Comparison of ENCODE assay signal across 8 mouse cellular contexts in the genomic region with DNA sequence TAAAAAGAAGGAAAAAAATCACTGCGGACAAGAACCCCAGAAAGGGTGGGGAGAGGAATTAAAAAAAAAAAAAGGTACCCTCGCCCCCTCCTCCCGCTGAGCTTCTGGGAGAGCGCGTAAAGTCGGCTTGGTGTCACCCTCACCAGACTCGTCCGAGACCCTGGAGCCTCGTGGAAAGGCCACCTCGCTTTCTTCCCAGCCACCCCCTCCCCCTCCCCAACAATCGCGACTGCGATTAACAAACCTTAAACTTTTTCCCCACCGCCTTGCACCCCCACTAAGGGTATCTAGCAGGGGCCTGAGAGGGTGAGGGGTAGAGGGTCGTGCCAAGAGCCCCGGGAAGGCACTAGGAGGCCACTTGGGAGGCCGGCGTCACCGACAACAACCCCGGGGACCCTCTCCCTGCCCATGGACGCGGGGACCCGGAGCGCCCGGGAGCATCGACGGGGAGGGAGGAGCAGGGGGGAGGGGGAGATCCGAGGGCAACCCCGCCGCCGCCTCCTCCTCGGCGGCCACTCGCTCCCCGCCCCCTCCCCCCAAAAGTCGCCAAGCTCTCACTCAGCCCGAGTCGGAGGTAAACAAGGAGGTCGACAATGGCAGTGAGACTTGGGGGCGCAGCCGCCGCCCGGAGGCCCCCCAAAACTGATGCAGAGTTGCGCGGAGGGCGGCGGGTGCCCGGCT. TPM values are rescaled to one million over a fixed set of nuclear protein-coding genes. Genes with fewer than 3 reads are reported as not detected.
DNase-seq lines count a peak whose midpoint lies in the region; ATAC-seq and TF ChIP-seq lines count a peak whose summit lies in the region.

No protein-coding gene starts in this region.

- peak overlapping the region; percentile 92 for H3K4me2 ChIP-seq in lung, embryonic 16.5 days (ENCODE audit: low read depth, low read length)
- peak overlapping the region; percentile 71 for H3K4me2 ChIP-seq in hindbrain, embryonic 16.5 days (ENCODE audit: low read length)

- no peak for TF ChIP-seq CTCF in bone marrow, adult 2 months (IDR thresholded peaks at IDR 0.05; ENCODE audit: control insufficient read depth, insufficient read depth, low read length)
- no peak for TF ChIP-seq CTCF in thymus, adult 2 months (IDR thresholded peaks at IDR 0.05; ENCODE audit: borderline replicate concordance, control insufficient read depth, extremely low read depth, insufficient read depth, low read length, poor library complexity)

- TF ChIP-seq POLR2A in bone marrow, adult 2 months (IDR thresholded peaks at IDR 0.05; ENCODE audit: borderline replicate concordance, control insufficient read depth, low read depth, low read length), result no peak
- TF ChIP-seq POLR2A in thymus, adult 2 months (IDR thresholded peaks at IDR 0.05; ENCODE audit: control insufficient read depth, extremely low read depth, insufficient read depth, low read length, poor library complexity), result 0 out of 2 replicates have a peak, but pooled peaks have one; percentile 25

- ATAC-seq in lung, embryonic 16.5 days (ENCODE audit: low read depth), result peak; percentile 19
- ATAC-seq in hindbrain, embryonic 16.5 days, result peak; percentile 72

- peak overlapping the region; percentile 30 for H3K27ac ChIP-seq in lung, embryonic 16.5 days (ENCODE audit: low read length)
- H3K27ac ChIP-seq in bone marrow, adult 2 months (ENCODE audit: control insufficient read depth, insufficient read depth, low read depth, low read length, poor library complexity), result peak overlapping the region; percentile 88
- peak overlapping the region; percentile 98 for H3K27ac ChIP-seq in forebrain, embryonic 10.5 days
- peak overlapping the region; percentile 93 for H3K27ac ChIP-seq in hindbrain, embryonic 16.5 days (ENCODE audit: low read depth, low read length)
- peak overlapping the region; percentile 99 for H3K27ac ChIP-seq in midbrain, embryonic 10.5 days (replicated peaks)
- H3K27ac ChIP-seq in thymus, adult 2 months (ENCODE audit: control insufficient read depth, insufficient read depth, low read length), result peak overlapping the region; percentile 94

- H3K9me3 ChIP-seq in lung, embryonic 16.5 days (ENCODE audit: control insufficient read depth, low read length), result no peaks in the 10 kb centered on the region
- no peaks in the 10 kb centered on the region for H3K9me3 ChIP-seq in forebrain, embryonic 10.5 days
- H3K9me3 ChIP-seq in hindbrain, embryonic 16.5 days (ENCODE audit: control insufficient read depth, low read length), result no peaks in the 10 kb centered on the region
- H3K9me3 ChIP-seq in midbrain, embryonic 10.5 days (replicated peaks), result no peaks in the 10 kb centered on the region

- peak overlapping the region; percentile 80 for H3K9ac ChIP-seq in lung, embryonic 16.5 days (ENCODE audit: low read length)
- H3K9ac ChIP-seq in hindbrain, embryonic 16.5 days (ENCODE audit: low read depth, low read length), result peak overlapping the region; percentile 91

- no peaks in the 10 kb centered on the region; the same call in 1 of the 2 replicates for H3K27me3 ChIP-seq in lung, embryonic 16.5 days (ENCODE audit: control insufficient read depth, insufficient read depth, low read depth, low read length)
- peaks cover 4% of the 10 kb centered on the region; the same call in 1 of the 2 replicates for H3K27me3 ChIP-seq in forebrain, embryonic 10.5 days (ENCODE audit: poor library complexity, severe bottlenecking)
- H3K27me3 ChIP-seq in hindbrain, embryonic 16.5 days (replicated peaks; ENCODE audit: control insufficient read depth, insufficient read depth, low read length), result no peaks in the 10 kb centered on the region
- no peaks in the 10 kb centered on the region for H3K27me3 ChIP-seq in midbrain, embryonic 10.5 days (ENCODE audit: low read depth, poor library complexity, severe bottlenecking)
- H3K27me3 ChIP-seq in thymus, adult 2 months (ENCODE audit: control insufficient read depth, insufficient read depth, low read length), result no peaks in the 10 kb centered on the region

- H3K4me1 ChIP-seq in lung, embryonic 16.5 days (replicated peaks; ENCODE audit: control insufficient read depth, insufficient read depth, low read length), result 0 out of 2 replicates have a peak, but pooled peaks cover 4% of the 10 kb centered on the region
- H3K4me1 ChIP-seq in bone marrow, adult 2 months (ENCODE audit: control insufficient read depth, insufficient read depth, low read length), result no peaks in the 10 kb centered on the region
- H3K4me1 ChIP-seq in forebrain, embryonic 10.5 days, result peaks cover 22% of the 10 kb centered on the region
- peaks cover 5% of the 10 kb centered on the region for H3K4me1 ChIP-seq in hindbrain, embryonic 16.5 days (ENCODE audit: control insufficient read depth, insufficient read depth, low read depth, low read length)
- peaks cover 21% of the 10 kb centered on the region for H3K4me1 ChIP-seq in midbrain, embryonic 10.5 days
- H3K4me1 ChIP-seq in thymus, adult 2 months (replicated peaks; ENCODE audit: control insufficient read depth, insufficient read depth, low read length), result peaks cover 9% of the 10 kb centered on the region

- WGBS in lung, embryonic 16.5 days, result 0% methylated on average over 33 of the region's 48 CpGs
- WGBS in bone marrow, adult 2 months, result under 1% methylated on average over 48 of the region's 48 CpGs
- WGBS in forebrain, embryonic 10.5 days, result under 1% methylated on average over 35 of the region's 48 CpGs
- WGBS in hindbrain, embryonic 16.5 days, result under 1% methylated on average over 29 of the region's 48 CpGs
- under 1% methylated on average over 48 of the region's 48 CpGs for WGBS in midbrain, embryonic 10.5 days
- under 1% methylated on average over 48 of the region's 48 CpGs for WGBS in thymus, adult 2 months

- peak overlapping the region; percentile 86 for H3K4me3 ChIP-seq in lung, embryonic 16.5 days (ENCODE audit: low read length)
- peak overlapping the region; percentile 67 for H3K4me3 ChIP-seq in bone marrow, adult 2 months (replicated peaks; ENCODE audit: control insufficient read depth, low read depth, low read length)
- peak overlapping the region; percentile 90 for H3K4me3 ChIP-seq in forebrain, embryonic 10.5 days
- peak overlapping the region; percentile 94 for H3K4me3 ChIP-seq in hindbrain, embryonic 16.5 days (ENCODE audit: low read length)
- peak overlapping the region; percentile 90 for H3K4me3 ChIP-seq in midbrain, embryonic 10.5 days
- H3K4me3 ChIP-seq in thymus, adult 2 months (ENCODE audit: control insufficient read depth, insufficient read depth, low read length), result peak overlapping the region; percentile 82

- H3K36me3 ChIP-seq in lung, embryonic 16.5 days (ENCODE audit: control insufficient read depth, insufficient read depth, low read length), result no peaks in the 10 kb centered on the region
- peaks cover 11% of the 10 kb centered on the region for H3K36me3 ChIP-seq in forebrain, embryonic 10.5 days (replicated peaks)
- H3K36me3 ChIP-seq in hindbrain, embryonic 16.5 days (ENCODE audit: control insufficient read depth, insufficient read depth, low read length), result no peaks in the 10 kb centered on the region
- H3K36me3 ChIP-seq in midbrain, embryonic 10.5 days, result peaks cover 14% of the 10 kb centered on the region
- peaks cover 67% of the 10 kb centered on the region for H3K36me3 ChIP-seq in thymus, adult 2 months (ENCODE audit: control insufficient read depth, insufficient read depth, low read length)

- no peak for DNase-seq in lung, postnatal 36 days
- DNase-seq in forebrain, embryonic 10.5 days (ENCODE audit: extremely low spot score, low spot score), result peak; percentile 70
- peak; percentile 78 for DNase-seq in midbrain, embryonic 10.5 days (ENCODE audit: low spot score)
- peak; percentile 45 for DNase-seq in thymus, adult 2 months
- DNase-seq in natural killer cell, adult 2 months (ENCODE audit: low spot score in 2 of 2), result no peak

RNA-seq across cellular contexts. Expression of a gene that starts 20.7 kb away (rescaled TPM):
- 8.2 and 9.7 TPM in 2 replicates for polyA plus RNA-seq in lung, embryonic 16.5 days (2015; fragmentation: Nextera tagmentation; extraction: Ambion mirVana)
- 5.6 and 17.5 TPM in 2 replicates for polyA plus RNA-seq in bone marrow, adult 2 months (2011; ENCODE audit: insufficient read depth, insufficient read length, low replicate concordance, missing spikeins)
- 17.9 and 19.7 TPM in 2 replicates for polyA plus RNA-seq in forebrain, embryonic 10.5 days (2016; fragmentation: Nextera tagmentation; extraction: Ambion mirVana)
- 27.4 and 33.7 TPM in 2 replicates for polyA plus RNA-seq in hindbrain, embryonic 16.5 days (2015; fragmentation: Nextera tagmentation; extraction: Ambion mirVana)
- 21.6 and 23.1 TPM in 2 replicates for polyA plus RNA-seq in midbrain, embryonic 10.5 days (2016; fragmentation: Nextera tagmentation; extraction: Ambion mirVana)
- 873 and 1,043 TPM in 2 replicates for polyA plus RNA-seq in thymus, adult 2 months (2012; rRNA removed)

Comparison
In these comparisons a context has a peak if more than half of its experiments do, and no peak if none do; other contexts are left out.
1. H3K27ac ChIP-seq: peak in every context shown above with its lines; median percentile 99 in midbrain, embryonic 10.5 days; 98 in forebrain, embryonic 10.5 days; 94 in thymus, adult 2 months; 93 in hindbrain, embryonic 16.5 days; 88 in bone marrow, adult 2 months; 30 in lung, embryonic 16.5 days.
2. DNase-seq: peak in forebrain, embryonic 10.5 days (single experiment), midbrain, embryonic 10.5 days (single experiment) and thymus, adult 2 months (single experiment); none in lung, postnatal 36 days (single experiment) and natural killer cell, adult 2 months (0 of 2).
3. RNA of a gene that starts 20.7 kb away (polyA plus RNA-seq): 873 to 1,043 TPM in thymus, adult 2 months; 27.4 to 33.7 TPM in hindbrain, embryonic 16.5 days, 21.6 to 23.1 TPM in midbrain, embryonic 10.5 days, 17.9 to 19.7 TPM in forebrain, embryonic 10.5 days, 5.6 to 17.5 TPM in bone marrow, adult 2 months and 8.2 to 9.7 TPM in lung, embryonic 16.5 days; every median in the first group is over 10 times any median in the second.
4. Peak in every context shown above with its lines, with median percentiles within 50 percentile points of each other: H3K4me3 ChIP-seq.